In genomic region chr1:183363577-183363867, GRCm38 (mm10) we compare ENCODE assay signal across 27 mouse cellular contexts. TPM values are rescaled to one million over a fixed set of nuclear protein-coding genes. Genes with fewer than 3 reads are reported as not detected.
DNase-seq lines count a peak whose midpoint lies in the region; ATAC-seq and TF ChIP-seq lines count a peak whose summit lies in the region.
"Had no signal": no experiment of that assay in that cellular context is flagged by ENCODE, and none has a peak within 500 bp of the region (broad histone marks: within the 10 kb centered on the region; RNA-seq: fewer than 3 reads in every experiment).

No protein-coding gene starts in this region.

- H3K9me3 ChIP-seq in lung, embryonic 16.5 days (ENCODE audit: control insufficient read depth, low read length): no peaks in the 10 kb centered on the region
- no peaks in the 10 kb centered on the region for H3K9me3 ChIP-seq in G1E (replicated peaks)
- no peaks in the 10 kb centered on the region for H3K9me3 ChIP-seq in intestine, embryonic 16.5 days (ENCODE audit: control insufficient read depth, low read length)
- no peaks in the 10 kb centered on the region for H3K9me3 ChIP-seq in midbrain, embryonic 11.5 days (ENCODE audit: control insufficient read depth, low read length)
- H3K9me3 ChIP-seq: embryonic facial prominence, embryonic 12.5 days; embryonic facial prominence, embryonic 15.5 days; hindbrain, embryonic 12.5 days; hindbrain, embryonic 15.5 days had no signal

- DNase-seq in gastrocnemius, adult 18-20 months (ENCODE audit: low spot score): peak; percentile 21
- DNase-seq in gastrocnemius, postnatal 10 days: no peak
- DNase-seq in lung, postnatal 14 days: no peak
- no peak for DNase-seq in G1E (ENCODE audit: low spot score)
- DNase-seq in midbrain, embryonic 11.5 days (ENCODE audit: low spot score, missing footprints): no peak
- DNase-seq: adrenal gland, postnatal 10 days; adrenal gland, postnatal 36 days; cerebellum, adult 18-20 months; cerebellum, adult 9-10 months; cerebellum, postnatal 25 days; forebrain, postnatal 0 days; gastrocnemius, postnatal 25 days had no signal

- H3K9ac ChIP-seq in lung, embryonic 16.5 days (ENCODE audit: low read length): no peak overlapping the region
- H3K9ac ChIP-seq in intestine, embryonic 16.5 days (ENCODE audit: low read depth, low read length): no peak overlapping the region
- no peak overlapping the region for H3K9ac ChIP-seq in midbrain, embryonic 11.5 days (ENCODE audit: low read length)
- H3K9ac ChIP-seq: embryonic facial prominence, embryonic 12.5 days; embryonic facial prominence, embryonic 15.5 days; forebrain, postnatal 0 days; hindbrain, embryonic 12.5 days; hindbrain, embryonic 15.5 days had no signal

- no peak overlapping the region for H3K4me3 ChIP-seq in lung, embryonic 16.5 days (ENCODE audit: low read length)
- peak overlapping the region; percentile 63; the same call in 1 of the 2 replicates for H3K4me3 ChIP-seq in G1E (ENCODE audit: low read depth, low read length)
- no peak overlapping the region for H3K4me3 ChIP-seq in intestine, embryonic 16.5 days (ENCODE audit: low read length)
- no peak overlapping the region for H3K4me3 ChIP-seq in midbrain, embryonic 11.5 days (ENCODE audit: low read depth, low read length)
- H3K4me3 ChIP-seq: embryonic facial prominence, embryonic 12.5 days; embryonic facial prominence, embryonic 15.5 days; hindbrain, embryonic 12.5 days; hindbrain, embryonic 15.5 days had no signal

- no peak overlapping the region for H3K4me2 ChIP-seq in lung, embryonic 16.5 days (ENCODE audit: low read depth, low read length)
- no peak overlapping the region for H3K4me2 ChIP-seq in intestine, embryonic 16.5 days (ENCODE audit: low read depth, low read length)
- no peak overlapping the region for H3K4me2 ChIP-seq in midbrain, embryonic 11.5 days
- H3K4me2 ChIP-seq: embryonic facial prominence, embryonic 12.5 days; embryonic facial prominence, embryonic 15.5 days; heart, embryonic 11.5 days; hindbrain, embryonic 12.5 days; hindbrain, embryonic 15.5 days had no signal

- peak; percentile 72 for ATAC-seq in lung, embryonic 16.5 days (ENCODE audit: low read depth)
- no peak for ATAC-seq in G1E (ENCODE audit: extremely low read depth, insufficient number of reproducible peaks, low FRiP score, poor library complexity, severe bottlenecking)
- ATAC-seq in intestine, embryonic 16.5 days: peak; percentile 88
- ATAC-seq in frontal cortex, adult (ENCODE audit: low TSS enrichment): no peak
- no peak for ATAC-seq in midbrain, embryonic 11.5 days (ENCODE audit: low FRiP score)
- ATAC-seq: forebrain, embryonic 14.5 days; forebrain, postnatal 0 days; Patski had no signal

- no peak overlapping the region for H3K27ac ChIP-seq in lung, embryonic 16.5 days (ENCODE audit: low read length)
- no peak overlapping the region for H3K27ac ChIP-seq in intestine, embryonic 16.5 days (ENCODE audit: low read length)
- H3K27ac ChIP-seq in midbrain, embryonic 11.5 days (ENCODE audit: low read depth, low read length): no peak overlapping the region
- H3K27ac ChIP-seq: embryonic facial prominence, embryonic 12.5 days; embryonic facial prominence, embryonic 15.5 days; hindbrain, embryonic 12.5 days; hindbrain, embryonic 15.5 days had no signal

- H3K27me3 ChIP-seq in lung, embryonic 16.5 days (ENCODE audit: control insufficient read depth, insufficient read depth, low read depth, low read length): no peaks in the 10 kb centered on the region
- peaks cover 5% of the 10 kb centered on the region for H3K27me3 ChIP-seq in G1E (ENCODE audit: insufficient read depth, low read length)
- H3K27me3 ChIP-seq in intestine, embryonic 16.5 days (replicated peaks; ENCODE audit: control insufficient read depth, insufficient read depth, low read length): no peaks in the 10 kb centered on the region
- H3K27me3 ChIP-seq in midbrain, embryonic 11.5 days (ENCODE audit: control insufficient read depth, insufficient read depth, low read length): no peaks in the 10 kb centered on the region
- H3K27me3 ChIP-seq: embryonic facial prominence, embryonic 12.5 days; embryonic facial prominence, embryonic 15.5 days; hindbrain, embryonic 12.5 days; hindbrain, embryonic 15.5 days; Patski had no signal

- H3K36me3 ChIP-seq in lung, embryonic 16.5 days (ENCODE audit: control insufficient read depth, insufficient read depth, low read length): peaks cover 26% of the 10 kb centered on the region
- H3K36me3 ChIP-seq in G1E (replicated peaks): peaks cover 46% of the 10 kb centered on the region
- peaks cover 7% of the 10 kb centered on the region for H3K36me3 ChIP-seq in intestine, embryonic 16.5 days (ENCODE audit: control insufficient read depth, insufficient read depth, low read length)
- H3K36me3 ChIP-seq in midbrain, embryonic 11.5 days (ENCODE audit: control insufficient read depth, insufficient read depth, low read length): peaks cover 3% of the 10 kb centered on the region; the same call in 1 of the 2 replicates

- H3K4me1 ChIP-seq in lung, embryonic 16.5 days (replicated peaks; ENCODE audit: control insufficient read depth, insufficient read depth, low read length): peaks cover 11% of the 10 kb centered on the region
- peaks cover 61% of the 10 kb centered on the region for H3K4me1 ChIP-seq in G1E (ENCODE audit: insufficient read depth, low read depth, low read length)
- peaks cover 15% of the 10 kb centered on the region for H3K4me1 ChIP-seq in intestine, embryonic 16.5 days (ENCODE audit: control insufficient read depth, insufficient read depth, low read length)
- H3K4me1 ChIP-seq in midbrain, embryonic 11.5 days (ENCODE audit: control insufficient read depth, insufficient read depth, low read length): peaks cover 8% of the 10 kb centered on the region

- 64% methylated on average over 5 of the region's 5 CpGs for WGBS in lung, embryonic 16.5 days
- WGBS in intestine, embryonic 16.5 days: 72% methylated on average over 5 of the region's 5 CpGs
- 94% methylated on average over 5 of the region's 5 CpGs for WGBS in midbrain, embryonic 11.5 days

- TF ChIP-seq CTCF in G1E (IDR thresholded peaks at IDR 0.05; ENCODE audit: low read depth, low read length): no peak

RNA-seq across cellular contexts. Expression of gene Mia3, which starts 5.8 kb away (rescaled TPM):
- total RNA-seq in gastrocnemius, adult 18-20 months (2021): 100 to 1,000 TPM; 195 to 197 TPM
- total RNA-seq in gastrocnemius, postnatal 10 days (2021): 100 to 1,000 TPM; 105 to 133 TPM
- polyA plus RNA-seq in lung, embryonic 16.5 days (2015; fragmentation: Nextera tagmentation; extraction: Ambion mirVana): 86.4 and 87.9 TPM in 2 replicates
- total RNA-seq in G1E (2014; fragmentation: Nextera tagmentation) (66.7 and 88.9 TPM in 2 replicates), G1E (2017) (60.9 and 72.6 TPM in 2 replicates)
- 21.0 and 23.5 TPM in 2 replicates for polyA plus RNA-seq in G1E (2012)
- 67.2 and 67.3 TPM in 2 replicates for polyA plus RNA-seq in intestine, embryonic 16.5 days (2015; fragmentation: Nextera tagmentation; extraction: Ambion mirVana)
- polyA plus RNA-seq in midbrain, embryonic 11.5 days (2014; fragmentation: Nextera tagmentation; extraction: Ambion mirVana): 97.2 and 103 TPM in 2 replicates

RNA-seq across cellular contexts. Expression of gene Taf1a, which starts 25.3 kb away (rescaled TPM):
- 1 to 10 TPM; 5.3 to 5.9 TPM for total RNA-seq in gastrocnemius, adult 18-20 months (2021)
- total RNA-seq in gastrocnemius, postnatal 10 days (2021): 1 to 10 TPM; 4.4 to 7.1 TPM
- 20.6 and 21.5 TPM in 2 replicates for polyA plus RNA-seq in lung, embryonic 16.5 days (2015; fragmentation: Nextera tagmentation; extraction: Ambion mirVana)
- total RNA-seq in G1E (2014; fragmentation: Nextera tagmentation): 10.7 and 13.5 TPM in 2 replicates
- total RNA-seq in G1E (2017): 15.1 and 16.4 TPM in 2 replicates
- polyA plus RNA-seq in G1E (2012): 1.2 and 1.4 TPM in 2 replicates
- polyA plus RNA-seq in intestine, embryonic 16.5 days (2015; fragmentation: Nextera tagmentation; extraction: Ambion mirVana): 14.0 and 14.5 TPM in 2 replicates
- polyA plus RNA-seq in midbrain, embryonic 11.5 days (2014; fragmentation: Nextera tagmentation; extraction: Ambion mirVana): 17.0 and 20.9 TPM in 2 replicates

RNA-seq across cellular contexts. Expression of gene Hhipl2, which starts 54.5 kb away (rescaled TPM):
- not detected for total RNA-seq in gastrocnemius, adult 18-20 months (2021)
- under 1 TPM in 1 of 2 experiments, not detected in 1; 0.14 TPM for total RNA-seq in gastrocnemius, postnatal 10 days (2021)
- 0.15 TPM in 1 of 2 replicates, not detected in the other for polyA plus RNA-seq in lung, embryonic 16.5 days (2015; fragmentation: Nextera tagmentation; extraction: Ambion mirVana)
- total RNA-seq in G1E (2014; fragmentation: Nextera tagmentation): not detected in 2 replicates
- total RNA-seq in G1E (2017): 0.05 and 0.06 TPM in 2 replicates
- 0.02 TPM in 1 of 2 replicates, not detected in the other for polyA plus RNA-seq in G1E (2012)
- 0.17 TPM in 1 of 2 replicates, not detected in the other for polyA plus RNA-seq in intestine, embryonic 16.5 days (2015; fragmentation: Nextera tagmentation; extraction: Ambion mirVana)
- polyA plus RNA-seq in midbrain, embryonic 11.5 days (2014; fragmentation: Nextera tagmentation; extraction: Ambion mirVana): 0.11 and 0.18 TPM in 2 replicates
- total RNA-seq: adrenal gland, adult 18-20 months; adrenal gland, postnatal 10 days; adrenal gland, postnatal 36 days; common myeloid progenitor, adult 5-6 weeks; gastrocnemius, postnatal 25 days; granulocyte monocyte progenitor cell, adult 5-6 weeks; heart, adult 8-10 months; hematopoietic stem cell, adult 5-6 weeks had no signal
- polyA plus RNA-seq: embryonic facial prominence, embryonic 15.5 days had no signal

Comparison
In these comparisons a context has a peak if more than half of its experiments do, and no peak if none do; other contexts are left out.
1. ATAC-seq: peak in lung, embryonic 16.5 days (single experiment) and intestine, embryonic 16.5 days (single experiment); none in G1E (single experiment), frontal cortex, adult (single experiment) and midbrain, embryonic 11.5 days (single experiment).